Mouse (Mus musculus): ENCODE results near the gene Tmem119.

DNA sequence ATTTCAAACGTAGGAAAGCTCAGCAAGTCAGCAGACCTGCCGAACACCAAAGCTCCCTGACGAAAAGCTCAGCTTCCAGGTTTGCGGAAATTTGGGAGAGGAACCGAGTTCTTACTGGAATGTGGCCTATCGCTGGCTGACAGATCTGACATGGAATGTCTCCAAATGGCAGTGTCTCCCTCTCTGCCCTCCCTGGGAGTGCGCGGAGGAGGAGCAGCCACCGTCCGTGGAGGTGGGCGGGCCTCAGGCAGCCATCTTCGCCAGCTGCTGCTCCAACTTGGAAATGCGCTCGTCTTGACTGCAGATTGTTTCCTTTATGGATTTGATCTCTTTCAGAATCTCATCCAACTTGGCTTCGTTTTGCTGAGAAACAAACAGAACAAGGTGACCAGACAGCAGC lies 43.8 kb upstream of the Tmem119 start:
- no peak for TF ChIP-seq CTCF (IDR thresholded peaks at IDR 0.05; ENCODE audit: insufficient read depth, low read depth, low read length)
- no peak for TF ChIP-seq POLR2A (IDR thresholded peaks at IDR 0.05; ENCODE audit: insufficient read depth, low read depth, low read length)
